Mouse (Mus musculus) brain, embryonic 14.5 days (tissue): ENCODE measurements at regions not wholly inside any gene's neighbourhood (a gene's known extent, or its start where the extent isn't known, plus 50 kb on each side); places are given as distances from the start of the nearest gene placed in this dataset.

Experiments
- CTCF ChIP-seq: fragments of 200-500 bp; IDR thresholded peaks from 2 replicates; pipeline ENCODE4 v1.5.1; 2012; ENCODE audit warnings: inconsistent platforms, mild to moderate bottlenecking, moderate library complexity, borderline replicate concordance; ENCODE audit not compliant: insufficient read depth, insufficient read length; ENCODE audit errors: extremely low read depth
- POLR2A ChIP-seq: fragments of 200-500 bp; IDR thresholded peaks from 2 replicates; pipeline ENCODE4 v1.6.1; 2012; ENCODE audit warnings: mild to moderate bottlenecking, inconsistent platforms, borderline replicate concordance; ENCODE audit not compliant: poor library complexity, insufficient read depth, insufficient read length, severe bottlenecking; ENCODE audit errors: extremely low read depth

DNA sequence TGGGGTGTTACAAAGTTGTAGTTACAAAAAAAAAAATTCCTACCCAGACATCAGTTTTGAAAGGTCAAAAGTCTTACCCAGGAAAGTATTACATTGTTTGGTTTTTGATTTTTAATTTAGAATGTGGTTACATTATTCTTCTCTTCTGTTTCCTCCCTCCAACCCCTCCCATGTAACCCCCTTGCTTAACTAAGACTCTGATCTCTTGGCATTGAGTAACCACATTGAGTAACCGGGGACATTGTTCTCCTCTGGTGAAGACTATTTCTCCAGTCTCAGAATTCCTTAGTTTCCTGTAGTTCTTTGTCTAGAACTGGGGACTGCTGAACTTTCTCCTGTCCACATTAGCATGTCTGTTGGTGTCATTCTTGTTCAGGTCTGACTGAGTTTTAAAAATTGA lies 109.3 kb upstream of the Itga4 start:
- TF ChIP-seq POLR2A (no peak), CTCF (no peak)
